Mouse (Mus musculus) layer of hippocampus, adult 18-20 months (tissue): Measurements from ENCODE around the gene Lmtk2. TPM values are rescaled to one million over a fixed set of nuclear protein-coding genes. Genes with fewer than 3 reads are reported as not detected.

Experiments used
- DNase-seq, 2 experiments: peaks; one replicate each; pipeline ENCODE4 v3.0.0; 2022; ENCODE audit warnings: low spot score in 2 of 2
- long read RNA-seq: library from polyadenylated mRNA; stranded (forward); transcript quantifications from one replicate; pipeline ENCODE4 v2.0.0, GENCODE M21; 2021
- total RNA-seq, 2 experiments: library from RNA; stranded (reverse); gene quantifications; 2 replicates each; pipeline ENCODE4 v1.2.3; 2021

Lmtk2 gene
- 10 to 100 TPM; 94.4 to 98.9 TPM for total RNA-seq
- long read RNA-seq, full-length matches to known transcripts, result 19 of 63 reads
- long read RNA-seq, partial matches to known transcripts, result 40 of 63 reads
- long read RNA-seq, other reads (novel, unspliced or antisense), result 4 of 63 reads

DNA sequence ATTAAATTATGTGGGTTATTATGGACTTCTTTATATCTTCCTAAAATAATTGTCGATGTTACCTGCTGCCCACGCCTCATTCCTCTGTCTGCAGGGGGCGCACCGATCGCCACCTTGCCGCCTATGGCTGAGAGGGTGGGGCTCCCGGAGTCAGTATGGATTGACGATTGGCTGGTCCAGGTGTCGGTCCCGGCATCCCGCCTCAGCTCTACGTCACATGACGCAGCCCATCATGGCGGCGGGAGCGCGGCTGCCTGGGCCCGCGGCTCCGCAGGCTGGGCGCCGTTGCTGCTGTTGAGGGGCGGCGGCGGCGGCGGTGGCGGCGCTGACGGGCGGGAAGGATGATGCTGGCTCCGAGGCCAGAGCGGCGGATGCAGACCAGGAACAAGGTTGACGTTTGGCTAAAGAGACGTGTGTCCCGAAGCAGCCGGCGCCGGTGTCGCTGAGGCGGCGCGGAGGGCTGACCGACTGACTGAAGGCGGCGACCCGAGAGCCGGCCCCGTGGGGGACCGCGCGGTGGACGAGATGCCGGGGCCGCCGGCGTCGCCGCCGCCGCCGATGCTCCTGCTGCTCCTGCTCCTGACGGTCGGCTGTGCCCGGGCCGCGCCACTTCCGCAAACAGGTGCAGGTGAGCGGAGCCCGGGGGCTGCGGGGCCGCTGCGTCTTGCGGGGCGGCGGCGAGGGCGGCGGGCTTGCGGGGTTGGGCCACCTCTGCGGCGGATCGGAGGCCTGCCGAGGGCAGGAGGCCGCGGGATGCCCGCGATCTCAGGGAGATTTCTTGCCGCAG is at the start of gene Lmtk2:
Lmtk2 (plus strand) TSS at position 288 of the 787 bp plus-strand sequence.
- peak; percentile 96 to 99 for DNase-seq

GRCm38 (mm10) chr5:144051268-144051667 is 49.0 kb upstream of the Lmtk2 start:
- DNase-seq, result no peak

DNA sequence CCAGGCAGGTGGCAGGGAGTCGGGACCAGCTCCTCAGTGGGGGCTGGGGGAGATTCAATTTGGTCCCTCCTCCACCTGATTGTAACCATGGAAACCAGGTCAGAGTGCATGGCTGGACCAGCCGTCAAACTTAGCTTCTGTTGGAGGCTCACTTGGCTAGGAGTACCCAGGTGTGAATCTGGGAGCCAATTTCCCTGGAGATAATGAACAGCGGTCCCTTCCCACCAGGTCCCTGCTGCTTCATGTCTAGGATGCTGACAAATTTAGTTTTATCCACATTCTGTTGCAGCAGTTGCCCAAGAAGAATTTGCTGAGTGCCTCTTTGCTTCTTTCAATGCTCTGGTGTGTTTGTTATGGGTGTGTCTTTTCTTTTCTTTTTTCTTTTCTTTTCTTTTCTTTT is 46.8 kb upstream of the Lmtk2 start:
- DNase-seq, result no peak

GRCm38 (mm10) chr5:144054340-144054739 is 45.9 kb upstream of the Lmtk2 start:
- DNase-seq, result no peak

DNA sequence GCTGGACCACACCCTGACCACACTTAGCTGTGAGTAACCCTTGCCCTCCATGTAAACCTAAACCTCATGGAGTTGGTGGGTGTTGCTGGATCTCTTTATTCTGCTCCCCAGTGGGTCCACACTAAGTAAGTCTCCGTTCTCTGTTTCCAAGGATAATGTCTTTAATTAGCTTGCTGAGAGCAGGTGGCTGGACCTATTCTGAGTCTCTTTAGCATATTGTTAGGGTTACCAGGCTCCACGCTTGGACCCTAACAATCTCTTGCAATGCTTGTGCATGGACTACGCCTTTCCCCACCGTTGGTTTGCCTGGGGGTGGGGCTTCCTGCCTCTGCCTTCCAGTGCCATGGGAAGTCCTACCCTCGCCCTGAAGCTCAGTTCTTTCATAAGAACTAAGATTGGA is 36.1 kb upstream of the Lmtk2 start:
- no peak for DNase-seq

GRCm38 (mm10) chr5:144066036-144066435 is 34.2 kb upstream of the Lmtk2 start:
- DNase-seq, result no peak

DNA sequence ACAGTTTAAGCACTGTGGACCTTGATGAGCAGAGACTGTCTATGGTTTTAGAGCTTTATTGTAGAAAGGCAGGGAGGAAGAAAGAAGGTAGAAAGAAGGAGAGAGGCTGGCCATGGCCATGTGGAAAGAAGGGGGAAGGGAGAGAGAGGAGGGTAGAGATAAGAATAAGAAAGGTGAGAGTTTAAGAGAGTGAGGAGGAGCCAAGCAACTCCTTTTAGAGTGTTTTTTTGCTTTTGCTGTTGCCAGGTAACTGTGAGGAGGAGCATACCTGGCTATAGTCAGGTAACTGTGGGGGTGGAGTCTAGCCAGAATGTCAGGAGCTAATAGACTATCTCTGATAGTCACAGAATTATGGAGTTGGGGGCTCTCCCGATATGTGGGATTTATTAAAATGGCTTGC is 30.2 kb upstream of the Lmtk2 start:
- no peak for DNase-seq

DNA sequence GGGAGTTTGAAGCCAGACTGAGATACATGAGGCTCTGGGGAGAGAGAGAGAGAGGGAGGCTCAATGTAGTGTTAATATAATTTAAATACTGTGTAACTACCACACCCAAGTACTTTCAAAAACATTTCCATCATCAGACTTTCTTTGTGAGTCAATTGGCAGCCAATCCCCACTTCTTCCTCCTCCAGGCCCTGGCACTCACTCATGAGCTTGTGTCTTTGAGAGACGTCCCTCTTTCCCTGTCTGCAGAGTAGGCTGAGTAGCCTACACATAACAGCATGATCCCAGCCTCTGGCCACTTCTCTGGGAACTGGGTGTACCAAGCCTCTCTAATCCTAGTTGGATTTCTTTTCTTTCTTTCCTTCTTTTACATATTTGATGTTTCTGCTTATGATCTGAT is 29.0 kb upstream of the Lmtk2 start:
- DNase-seq, result peak in 1 of 2 experiments; percentile 18

- DNase-seq, result no peak
These were observed 22.7 kb upstream of the Lmtk2 start for GRCm38 (mm10) chr5:144077541-144077940.

GRCm38 (mm10) chr5:144080886-144081285 is 19.4 kb upstream of the Lmtk2 start:
- DNase-seq, result no peak

GRCm38 (mm10) chr5:144082006-144082405 is 18.2 kb upstream of the Lmtk2 start:
- DNase-seq, result peak in 1 of 2 experiments; percentile 19

DNA sequence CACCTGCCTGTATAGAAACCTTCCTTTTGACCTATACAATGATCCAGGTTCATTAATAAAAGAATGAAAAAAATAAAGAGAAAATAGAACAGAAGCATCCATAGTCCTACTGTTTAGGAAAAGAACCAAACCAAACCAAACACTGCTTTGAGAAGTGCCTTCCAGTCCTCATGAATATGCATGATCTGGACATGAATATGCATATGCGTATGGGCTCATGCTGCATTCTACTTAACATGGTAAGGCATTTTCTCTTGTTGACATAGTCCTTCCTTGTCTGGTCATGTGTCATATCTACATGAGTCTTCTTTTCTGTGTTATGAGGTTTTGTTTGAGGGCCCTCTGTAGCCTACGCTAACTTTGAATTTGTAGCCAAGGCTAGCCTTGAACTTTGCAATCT is 16.7 kb upstream of the Lmtk2 start:
- DNase-seq, result no peak

GRCm38 (mm10) chr5:144084271-144084670 is 16.0 kb upstream of the Lmtk2 start:
- DNase-seq, result no peak

GRCm38 (mm10) chr5:144085696-144086095 is 14.5 kb upstream of the Lmtk2 start:
- no peak for DNase-seq

- DNase-seq, result no peak
These were observed 13.7 kb upstream of the Lmtk2 start for GRCm38 (mm10) chr5:144086494-144086893.

GRCm38 (mm10) chr5:144088354-144088753 is 11.9 kb upstream of the Lmtk2 start:
- no peak for DNase-seq

GRCm38 (mm10) chr5:144095461-144095970 is 4.7 kb upstream of the Lmtk2 start:
- DNase-seq, result no peak

GRCm38 (mm10) chr5:144097902-144098639 is 2.2 kb upstream of the Lmtk2 start:
- DNase-seq, result no peak

GRCm38 (mm10) chr5:144098640-144098929 is 1.7 kb upstream of the Lmtk2 start:
- DNase-seq, result no peak

DNA sequence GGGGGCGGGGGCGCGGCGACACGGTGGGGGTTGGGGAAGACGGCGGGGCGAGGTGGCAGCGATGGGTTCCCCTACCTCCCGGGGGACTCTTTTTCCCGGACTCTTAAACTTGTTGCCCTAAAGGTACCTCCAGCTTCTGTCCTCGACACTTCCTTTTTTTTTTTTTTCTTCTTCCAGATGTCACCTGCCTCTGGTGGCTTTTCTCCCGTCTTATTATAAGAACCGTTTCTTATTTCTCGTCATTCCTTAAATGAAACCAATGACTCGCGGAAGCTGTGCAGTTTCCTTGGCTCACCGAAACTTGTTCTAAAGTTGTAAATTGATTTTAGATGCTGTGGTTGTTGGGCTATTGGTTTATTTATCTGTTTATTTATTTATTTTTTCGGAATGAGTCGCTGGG is 712 bp downstream of the Lmtk2 start:
- no peak for DNase-seq

- DNase-seq, result no peak
These were observed 4.8 kb downstream of the Lmtk2 start for GRCm38 (mm10) chr5:144105070-144105469.

GRCm38 (mm10) chr5:144105471-144106129 is 5.4 kb downstream of the Lmtk2 start:
- no peak for DNase-seq
